Mouse (Mus musculus) brain, adult 2 months (tissue): Measurements from ENCODE around the gene Msrb2.

Experiments
- DNase-seq: peaks from one replicate; pipeline ENCODE4 v3.0.0; 2011; ENCODE audit warnings: low read depth, low spot score

The Msrb2 gene

GRCm38 (mm10) chr2:19388329-19389103, 17.3 kb downstream of the Msrb2 start:
- DNase-seq = peak; percentile 19

GRCm38 (mm10) chr2:19390411-19391143, 19.3 kb downstream of the Msrb2 start:
- no peak for DNase-seq

GRCm38 (mm10) chr2:19391649-19392048, 20.4 kb downstream of the Msrb2 start:
- no peak for DNase-seq

- DNase-seq = peak; percentile 46
These were observed 21.6 kb downstream of the Msrb2 start for GRCm38 (mm10) chr2:19392793-19393192.

GRCm38 (mm10) chr2:19405409-19405808, 34.2 kb downstream of the Msrb2 start:
- no peak for DNase-seq

GRCm38 (mm10) chr2:19406531-19406930, 35.3 kb downstream of the Msrb2 start:
- DNase-seq = no peak

- peak; percentile 69 for DNase-seq
These were observed 43.2 kb downstream of the Msrb2 start for GRCm38 (mm10) chr2:19414222-19414965.

GRCm38 (mm10) chr2:19415063-19415521, 43.9 kb downstream of the Msrb2 start:
- DNase-seq = peak; percentile 85

GRCm38 (mm10) chr2:19416066-19416465, 44.8 kb downstream of the Msrb2 start:
- no peak for DNase-seq

- DNase-seq = no peak
These were observed 48.6 kb downstream of the Msrb2 start for GRCm38 (mm10) chr2:19419686-19420345.

- no peak for DNase-seq
These were observed 51.0 kb downstream of the Msrb2 start for GRCm38 (mm10) chr2:19422226-19422625.

- DNase-seq = no peak
These were observed 51.8 kb downstream of the Msrb2 start for GRCm38 (mm10) chr2:19423086-19423485.

GRCm38 (mm10) chr2:19429031-19429430, 57.8 kb downstream of the Msrb2 start:
- no peak for DNase-seq

GRCm38 (mm10) chr2:19429691-19430690, 58.8 kb downstream of the Msrb2 start:
- DNase-seq = no peak

GRCm38 (mm10) chr2:19430746-19431145, 59.5 kb downstream of the Msrb2 start:
- DNase-seq = no peak

GRCm38 (mm10) chr2:19431186-19431585, 59.9 kb downstream of the Msrb2 start:
- no peak for DNase-seq

- no peak for DNase-seq
These were observed 60.5 kb downstream of the Msrb2 start for GRCm38 (mm10) chr2:19431614-19432323.

- DNase-seq = no peak
These were observed 73.1 kb downstream of the Msrb2 start for GRCm38 (mm10) chr2:19444346-19444745.
